Mouse (Mus musculus): ENCODE measurements around the gene Gm9970.
A peak's percentile ranks its signal among the peaks of the same experiment; 100 is the strongest.

Gm9970 gene

DNA sequence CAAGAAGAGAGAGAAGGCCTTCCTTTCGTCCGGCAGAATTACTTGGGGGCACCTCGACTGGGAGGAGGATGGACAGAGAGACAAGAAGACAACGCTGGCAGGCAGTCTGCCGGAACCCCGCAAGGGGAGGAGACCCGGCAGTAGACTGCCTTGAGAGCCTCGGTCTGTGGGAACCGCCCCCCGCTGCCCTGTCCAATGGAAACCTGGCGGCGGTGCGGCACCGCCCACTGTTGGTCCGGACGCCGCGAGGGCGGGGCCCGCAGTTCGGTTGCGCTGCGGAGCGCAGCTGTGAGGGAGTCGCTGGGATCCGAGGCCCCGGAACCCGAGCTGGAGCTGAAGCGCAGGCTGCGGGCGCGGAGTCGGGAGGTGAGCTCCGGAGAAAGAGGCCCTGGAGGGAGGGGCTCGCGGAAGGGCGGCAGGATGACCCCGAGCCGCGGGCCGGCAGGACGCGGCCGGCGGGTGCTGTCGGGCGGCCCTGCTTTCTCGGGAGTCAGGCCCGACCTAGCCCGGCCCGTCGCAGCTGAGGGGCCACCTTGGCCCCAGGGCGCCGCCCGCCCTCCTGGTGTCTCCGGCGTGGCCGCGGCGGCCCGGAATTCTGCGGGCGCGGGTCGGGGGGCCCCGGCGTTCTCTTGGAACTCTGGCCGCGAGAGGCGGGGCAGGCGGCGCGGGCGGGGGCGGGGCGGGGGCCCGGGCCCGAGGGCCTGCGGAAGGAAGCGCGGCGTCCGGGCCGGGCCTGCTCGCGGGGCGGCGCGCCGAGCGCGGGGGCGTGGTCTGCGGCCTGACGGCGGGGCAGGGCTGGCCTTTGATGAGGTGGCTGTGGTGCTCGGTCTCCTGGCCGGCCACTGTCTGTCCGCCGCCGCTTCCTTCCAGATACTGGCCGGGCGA, at the start of gene Gm9970, which contains the start of gene Nrbp1:
Gene Gm9970 (minus strand): TSS at position 596 of the 885 bp plus-strand sequence.
Gene Nrbp1 (plus strand): TSS at position 228 of the 885 bp plus-strand sequence.
- no peaks in the 10 kb centered on the region for H3K27me3 ChIP-seq (ENCODE audit: control insufficient read depth, insufficient read depth, low read length, poor library complexity, severe bottlenecking)
- peak; percentile 97 for DNase-seq (ENCODE audit: low read depth, low spot score)
- peaks cover 11% of the 10 kb centered on the region for H3K36me3 ChIP-seq (ENCODE audit: control insufficient read depth, insufficient read depth, low read length, poor library complexity, severe bottlenecking)

DNA sequence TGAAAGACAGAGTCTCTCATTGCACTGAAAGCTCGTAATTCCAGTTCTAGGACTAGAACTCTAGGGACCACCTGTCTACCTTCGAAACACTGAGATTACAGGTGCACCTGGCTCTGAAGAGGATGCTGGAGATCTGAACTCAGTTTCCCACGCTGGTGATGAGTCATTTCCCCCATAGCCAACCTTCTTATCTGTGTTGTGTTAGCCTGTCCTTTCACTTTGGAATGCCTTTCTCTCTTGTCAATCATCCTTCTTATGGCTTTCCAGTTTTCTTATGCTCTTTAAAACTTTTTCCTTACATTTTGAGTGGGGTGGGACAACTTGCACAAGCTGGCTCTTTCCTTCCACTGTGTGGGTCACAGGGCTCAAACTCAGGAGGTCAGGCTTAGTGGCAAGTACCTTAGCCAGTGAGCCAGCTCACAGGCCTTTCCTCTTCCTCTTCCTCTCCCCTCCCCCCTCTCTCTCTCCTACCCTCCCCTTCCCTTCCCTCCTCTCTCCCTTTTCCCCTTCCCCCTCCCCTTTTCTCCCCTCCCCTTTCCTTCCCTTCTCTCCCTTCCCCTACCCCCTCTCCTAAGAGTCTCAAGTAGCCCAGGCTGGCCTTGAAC, 48.7 kb upstream of the Gm9970 start:
- Histone ChIP-seq H3K27me3 (ENCODE audit: control insufficient read depth, insufficient read depth, low read length, poor library complexity, severe bottlenecking) (no peaks in the 10 kb centered on the region), H3K36me3 (ENCODE audit: control insufficient read depth, insufficient read depth, low read length, poor library complexity, severe bottlenecking) (no peaks in the 10 kb centered on the region)
- peak; percentile 55 for DNase-seq (ENCODE audit: low read depth, low spot score)

DNA sequence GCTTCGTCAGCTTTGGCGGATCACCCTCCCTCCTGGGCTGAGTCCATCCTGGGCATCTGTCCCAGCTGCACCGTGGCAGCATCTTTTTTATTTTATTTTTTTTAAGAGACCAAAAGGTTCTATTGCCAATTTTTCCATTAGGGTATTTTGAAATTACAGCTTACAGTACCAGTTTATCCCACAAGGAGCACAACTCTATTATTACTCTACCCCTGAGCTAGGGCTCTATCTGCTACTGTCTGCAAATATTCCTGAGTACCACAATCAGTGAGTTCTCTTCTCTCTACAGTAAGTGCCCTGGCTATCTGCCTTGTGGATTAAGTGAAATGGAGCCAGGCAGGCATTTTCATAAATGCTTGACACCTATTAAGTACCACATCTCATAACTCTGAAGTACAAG, 47.6 kb upstream of the Gm9970 start:
- Histone ChIP-seq H3K36me3 (ENCODE audit: control insufficient read depth, insufficient read depth, low read length, poor library complexity, severe bottlenecking) (peaks cover 2% of the 10 kb centered on the region; the same call in 1 of the 2 replicates), H3K27me3 (ENCODE audit: control insufficient read depth, insufficient read depth, low read length, poor library complexity, severe bottlenecking) (no peaks in the 10 kb centered on the region)
- DNase-seq (ENCODE audit: low read depth, low spot score), result peak; percentile 67

DNA sequence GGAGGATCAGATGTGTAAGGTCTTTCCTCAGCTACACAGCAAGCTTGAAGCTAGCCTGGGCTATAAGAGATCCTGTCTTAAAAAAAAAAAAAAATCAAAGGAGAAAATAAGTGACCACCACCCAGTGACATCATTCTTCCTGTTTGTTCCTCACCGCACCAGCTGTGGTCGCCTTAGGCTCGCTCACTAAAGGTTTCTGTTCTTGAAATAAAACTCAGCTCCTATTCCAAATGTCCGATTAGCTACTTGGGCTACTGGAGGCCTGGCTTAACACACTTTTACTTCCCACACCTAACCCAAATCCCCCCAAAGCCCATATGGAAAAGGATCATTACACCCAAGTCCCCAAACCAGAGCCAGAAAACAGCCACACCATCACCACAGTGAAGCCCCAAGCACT, 47.2 kb upstream of the Gm9970 start:
- DNase-seq (ENCODE audit: low read depth, low spot score), result peak; percentile 83
- peaks cover 2% of the 10 kb centered on the region; the same call in 1 of the 2 replicates for H3K36me3 ChIP-seq (ENCODE audit: control insufficient read depth, insufficient read depth, low read length, poor library complexity, severe bottlenecking)

DNA sequence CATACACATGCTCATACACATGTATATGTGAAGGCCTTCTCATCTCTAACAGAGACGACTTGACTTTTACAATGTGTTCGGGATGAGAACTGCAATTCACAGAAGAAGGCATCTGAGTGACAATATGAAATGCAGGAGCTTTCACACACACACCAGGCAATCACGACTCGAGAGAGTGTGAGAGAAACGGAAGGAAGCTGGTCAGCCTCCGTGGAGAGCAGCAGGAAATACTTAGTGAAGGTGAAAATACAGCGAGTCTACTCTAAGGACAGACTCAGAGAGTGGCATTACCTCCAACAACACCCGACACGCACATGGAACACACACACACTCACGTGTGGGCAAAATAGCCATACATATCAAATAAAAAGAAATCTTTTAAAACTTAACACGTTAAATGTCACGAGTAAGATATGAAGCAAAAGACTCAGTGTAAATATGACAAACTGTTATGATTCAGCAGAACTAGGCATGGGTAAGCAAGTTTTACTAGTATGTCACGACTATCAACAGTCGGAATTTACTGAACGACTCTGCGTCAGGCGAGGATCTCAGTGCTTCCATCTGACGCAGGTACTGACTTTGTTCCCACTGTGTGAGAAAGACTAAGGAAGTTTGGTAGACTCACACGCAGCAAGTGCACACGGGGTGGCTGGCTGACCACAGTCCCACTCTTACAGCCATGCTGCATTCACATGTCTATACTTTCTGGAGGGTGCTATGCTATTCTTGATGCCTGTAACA, 38.4 kb upstream of the Gm9970 start:
- H3K36me3 ChIP-seq (ENCODE audit: control insufficient read depth, insufficient read depth, low read length, poor library complexity, severe bottlenecking), result peaks cover 1% of the 10 kb centered on the region; the same call in 1 of the 2 replicates
- DNase-seq (ENCODE audit: low read depth, low spot score), result peak; percentile 63
- no peaks in the 10 kb centered on the region for H3K27me3 ChIP-seq (ENCODE audit: control insufficient read depth, insufficient read depth, low read length, poor library complexity, severe bottlenecking)

More for the DNA sequence above, 47.2 kb upstream of the Gm9970 start:
- no peaks in the 10 kb centered on the region for H3K27me3 ChIP-seq (ENCODE audit: control insufficient read depth, insufficient read depth, low read length, poor library complexity, severe bottlenecking)

DNA sequence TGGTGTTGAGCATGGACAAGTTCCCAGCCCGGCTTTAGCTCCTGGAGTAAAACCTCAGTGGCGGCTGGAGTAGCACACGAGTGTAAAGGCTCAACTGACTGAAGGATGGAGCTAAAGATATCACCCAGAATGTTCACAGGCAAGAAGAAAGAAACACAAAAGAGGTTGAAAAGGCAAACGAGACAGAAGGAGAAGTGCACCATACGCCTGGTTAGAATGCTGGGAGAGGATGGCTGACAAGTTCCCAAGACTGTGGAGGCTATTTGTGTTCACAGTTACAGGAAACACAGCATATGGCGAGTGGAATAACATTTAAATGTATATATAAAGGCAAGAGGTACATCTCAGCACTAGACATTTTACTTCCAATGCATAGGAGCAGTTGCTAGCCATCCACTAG, 32.0 kb upstream of the Gm9970 start:
- 0 out of 2 replicates have a peak, but pooled peaks cover 1% of the 10 kb centered on the region for H3K36me3 ChIP-seq (ENCODE audit: control insufficient read depth, insufficient read depth, low read length, poor library complexity, severe bottlenecking)
- no peak for DNase-seq (ENCODE audit: low read depth, low spot score)
- no peaks in the 10 kb centered on the region for H3K27me3 ChIP-seq (ENCODE audit: control insufficient read depth, insufficient read depth, low read length, poor library complexity, severe bottlenecking)

DNA sequence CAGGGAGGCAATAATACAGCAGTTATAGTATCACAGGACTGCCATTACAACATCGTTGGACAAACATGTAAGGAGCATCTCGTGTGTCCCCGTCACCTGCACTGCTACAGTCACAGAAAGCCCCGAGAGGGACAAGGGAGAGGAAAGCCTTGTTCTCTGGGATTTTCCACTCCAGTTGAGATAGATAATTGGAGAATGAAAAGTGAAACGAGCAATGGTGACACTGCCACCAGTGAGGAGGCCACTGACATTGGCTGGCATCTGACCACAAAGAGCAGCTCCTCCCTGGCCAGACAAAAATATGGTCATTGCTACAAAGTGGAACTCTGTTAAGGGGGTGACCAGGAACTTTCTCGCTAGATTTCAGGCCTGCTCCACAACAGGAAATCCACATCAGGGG, 26.7 kb upstream of the Gm9970 start:
- Histone ChIP-seq H3K36me3 (ENCODE audit: control insufficient read depth, insufficient read depth, low read length, poor library complexity, severe bottlenecking) (peaks cover 4% of the 10 kb centered on the region), H3K27me3 (ENCODE audit: control insufficient read depth, insufficient read depth, low read length, poor library complexity, severe bottlenecking) (no peaks in the 10 kb centered on the region)
- DNase-seq (ENCODE audit: low read depth, low spot score), result no peak

DNA sequence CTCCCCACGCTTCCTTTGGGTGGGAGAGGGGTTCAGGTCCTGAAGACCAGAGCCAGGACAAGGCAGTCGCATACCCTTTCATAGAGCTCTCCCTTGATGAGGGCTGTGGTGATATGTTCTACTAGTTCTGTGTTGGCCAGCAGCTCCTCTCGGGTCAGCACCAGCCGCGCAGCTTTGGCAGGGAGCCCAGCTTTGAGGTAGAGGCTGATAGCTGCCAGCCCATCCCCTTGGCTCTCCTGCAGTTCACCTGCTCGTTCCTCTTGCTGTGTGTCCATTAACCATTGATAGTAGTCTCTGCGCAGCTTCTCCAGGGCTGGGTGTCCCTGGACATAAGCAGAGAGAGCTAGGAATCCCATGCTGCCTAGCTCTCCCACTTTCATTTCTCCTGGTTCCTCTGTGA, 25.1 kb upstream of the Gm9970 start:
- no peak for DNase-seq (ENCODE audit: low read depth, low spot score)
- Histone ChIP-seq H3K36me3 (ENCODE audit: control insufficient read depth, insufficient read depth, low read length, poor library complexity, severe bottlenecking) (peaks cover 4% of the 10 kb centered on the region), H3K27me3 (ENCODE audit: control insufficient read depth, insufficient read depth, low read length, poor library complexity, severe bottlenecking) (no peaks in the 10 kb centered on the region)

DNA sequence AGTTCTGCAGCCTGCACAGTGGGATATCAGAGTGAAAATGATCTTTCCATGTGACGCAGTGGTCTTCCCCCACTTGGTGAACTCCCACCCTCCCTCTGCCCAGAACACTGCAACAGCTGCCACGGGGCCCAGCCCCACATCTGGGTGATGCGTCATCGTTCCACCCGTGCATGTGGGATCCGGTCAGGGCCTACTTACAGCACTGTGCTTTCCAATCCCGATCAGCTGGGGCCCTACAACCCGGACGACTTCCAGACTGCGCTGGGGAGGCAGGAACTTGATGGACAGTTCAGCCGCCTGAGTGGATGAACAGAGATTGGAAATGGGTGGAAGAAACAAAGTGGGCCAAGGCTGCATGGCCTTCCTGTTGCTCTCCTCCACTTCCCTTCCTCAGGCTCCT, 16.6 kb upstream of the Gm9970 start:
- DNase-seq (ENCODE audit: low read depth, low spot score), result no peak
- H3K27me3 ChIP-seq (ENCODE audit: control insufficient read depth, insufficient read depth, low read length, poor library complexity, severe bottlenecking), result no peaks in the 10 kb centered on the region
- H3K36me3 ChIP-seq (ENCODE audit: control insufficient read depth, insufficient read depth, low read length, poor library complexity, severe bottlenecking), result peaks cover 1% of the 10 kb centered on the region

DNA sequence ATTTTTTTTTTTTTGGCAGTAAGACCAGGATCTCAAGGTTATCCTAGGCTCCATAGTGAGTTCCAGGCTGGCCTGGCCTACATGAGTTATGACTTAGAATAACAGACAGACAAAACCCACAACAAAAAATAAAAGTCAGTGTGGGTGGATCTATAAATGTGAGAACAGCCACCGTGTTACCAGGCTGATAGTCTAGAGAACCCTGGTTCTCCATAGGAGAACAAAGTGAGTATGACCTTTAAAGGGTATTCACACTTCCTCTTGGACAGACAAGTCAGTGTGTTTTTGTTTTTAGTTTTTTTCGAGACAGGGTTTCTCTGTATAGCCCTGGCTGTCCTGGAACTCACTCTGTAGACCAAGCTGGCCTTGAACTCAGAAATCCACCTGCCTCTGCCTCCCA, 14.9 kb upstream of the Gm9970 start:
- no peak for DNase-seq (ENCODE audit: low read depth, low spot score)
- Histone ChIP-seq H3K27me3 (ENCODE audit: control insufficient read depth, insufficient read depth, low read length, poor library complexity, severe bottlenecking) (no peaks in the 10 kb centered on the region), H3K36me3 (ENCODE audit: control insufficient read depth, insufficient read depth, low read length, poor library complexity, severe bottlenecking) (peaks cover 4% of the 10 kb centered on the region)

DNA sequence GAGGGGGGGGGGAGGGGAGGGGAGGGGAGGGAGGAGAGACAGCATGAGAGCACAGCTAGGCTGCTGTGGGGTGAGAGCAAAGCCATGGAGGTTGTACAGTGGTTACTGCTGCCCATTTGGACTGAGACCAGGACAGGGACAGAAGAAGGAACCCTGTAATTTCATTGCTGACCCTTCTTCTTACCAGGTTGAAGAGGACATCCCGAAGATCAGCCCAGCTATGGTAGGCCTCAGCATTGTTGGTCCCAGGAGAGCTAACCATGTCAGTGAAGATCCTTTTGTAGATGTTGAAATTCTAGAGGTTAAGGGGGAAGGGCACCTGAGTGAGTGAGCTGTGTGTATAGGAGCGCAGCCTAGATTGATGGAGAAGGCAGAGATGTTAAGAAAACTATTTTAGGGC, 14.3 kb upstream of the Gm9970 start:
- DNase-seq (ENCODE audit: low read depth, low spot score), result no peak
- Histone ChIP-seq H3K27me3 (ENCODE audit: control insufficient read depth, insufficient read depth, low read length, poor library complexity, severe bottlenecking) (no peaks in the 10 kb centered on the region), H3K36me3 (ENCODE audit: control insufficient read depth, insufficient read depth, low read length, poor library complexity, severe bottlenecking) (peaks cover 7% of the 10 kb centered on the region)

DNA sequence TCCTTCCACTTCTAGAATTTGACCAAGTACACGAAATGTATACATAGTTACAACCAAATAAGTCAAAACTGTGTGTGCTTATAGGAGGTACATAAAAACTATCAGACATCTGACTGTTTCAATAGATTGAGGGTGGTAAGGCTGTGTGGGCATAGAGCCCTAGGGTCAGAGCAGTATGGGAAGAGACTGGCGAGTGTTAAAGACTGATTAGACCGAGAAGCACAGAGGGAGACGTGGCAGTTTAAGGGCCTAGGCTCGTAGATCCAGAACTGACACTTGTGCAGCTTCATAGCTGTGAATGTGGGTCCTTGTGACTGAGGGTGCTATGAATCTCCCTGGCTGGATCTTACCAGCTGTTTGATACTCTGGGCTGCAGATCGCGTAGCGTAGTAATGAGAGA, 13.9 kb upstream of the Gm9970 start:
- Histone ChIP-seq H3K27me3 (ENCODE audit: control insufficient read depth, insufficient read depth, low read length, poor library complexity, severe bottlenecking) (no peaks in the 10 kb centered on the region), H3K36me3 (ENCODE audit: control insufficient read depth, insufficient read depth, low read length, poor library complexity, severe bottlenecking) (peaks cover 9% of the 10 kb centered on the region)
- DNase-seq (ENCODE audit: low read depth, low spot score), result no peak

DNA sequence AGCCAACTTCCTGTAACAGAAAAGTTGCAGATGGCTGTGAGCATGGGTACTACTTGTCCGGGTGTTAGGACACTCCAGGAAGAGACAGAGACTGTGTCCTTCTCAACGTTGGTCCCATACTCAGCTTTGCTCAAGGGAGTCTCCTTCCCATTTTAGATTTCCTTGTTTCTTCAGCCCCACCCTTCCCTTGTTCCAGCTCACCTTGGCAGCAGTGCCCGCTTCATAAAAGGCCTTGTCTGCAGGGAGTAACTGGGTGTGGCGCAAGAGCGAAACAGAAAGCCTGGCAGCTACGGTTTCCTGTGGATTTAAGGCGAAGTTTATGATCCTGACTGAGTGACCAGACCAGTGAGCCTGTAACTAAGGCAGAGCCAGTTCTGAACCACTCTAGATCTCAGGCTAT, 13.4 kb upstream of the Gm9970 start:
- no peak for DNase-seq (ENCODE audit: low read depth, low spot score)
- Histone ChIP-seq H3K36me3 (ENCODE audit: control insufficient read depth, insufficient read depth, low read length, poor library complexity, severe bottlenecking) (peaks cover 12% of the 10 kb centered on the region), H3K27me3 (ENCODE audit: control insufficient read depth, insufficient read depth, low read length, poor library complexity, severe bottlenecking) (no peaks in the 10 kb centered on the region)

DNA sequence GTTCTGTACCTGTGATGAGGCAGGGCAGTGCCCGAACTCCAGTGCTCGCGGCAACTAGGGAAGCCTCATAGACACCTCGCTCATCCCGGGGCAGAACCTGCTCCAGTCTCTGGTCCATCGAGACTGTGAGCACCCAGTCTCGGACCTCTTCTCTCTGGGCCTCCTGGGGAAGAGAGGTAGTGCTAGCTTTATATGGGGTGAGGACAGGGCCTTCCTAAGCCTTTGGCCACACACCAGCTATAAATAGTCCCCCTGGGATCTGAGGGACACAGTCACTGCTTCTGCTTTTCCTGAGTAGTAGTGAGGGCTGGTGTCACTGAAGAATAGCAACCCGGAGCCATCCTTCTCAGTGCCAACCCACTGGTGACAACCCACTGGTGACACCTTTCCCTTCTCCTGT, 12.8 kb upstream of the Gm9970 start:
- H3K27me3 ChIP-seq (ENCODE audit: control insufficient read depth, insufficient read depth, low read length, poor library complexity, severe bottlenecking), result no peaks in the 10 kb centered on the region
- peaks cover 16% of the 10 kb centered on the region for H3K36me3 ChIP-seq (ENCODE audit: control insufficient read depth, insufficient read depth, low read length, poor library complexity, severe bottlenecking)
- no peak for DNase-seq (ENCODE audit: low read depth, low spot score)

All from splenic B cell, adult 2 months (primary cell).